Mouse (Mus musculus): ENCODE measurements around the gene Nudt4. TPM values are rescaled to one million over a fixed set of nuclear protein-coding genes. Genes with fewer than 3 reads are reported as not detected.

Gene Nudt4
- total RNA-seq, 2 experiments from 2014 or later = 245 to 277 TPM

- intact Hi-C loops (cut with DNase I) = no loop called here
- no peak for DNase-seq
Observed at GRCm38 (mm10) chr10:95508126-95508525, 55.8 kb downstream of the Nudt4 start.

GRCm38 (mm10) chr10:95504341-95504740, 59.6 kb downstream of the Nudt4 start:
- intact Hi-C loops (cut with DNase I) = loop anchor here (5.0 kb wide), 1 partner anchor 393 kb away; no protein-coding TSS in a partner anchor
- DNase-seq = no peak

- DNase-seq = no peak
- intact Hi-C loops (cut with DNase I) = loop anchor here (5.0 kb wide), 1 partner anchor 394 kb away; no protein-coding TSS in a partner anchor
Observed at GRCm38 (mm10) chr10:95503443-95504235, 60.3 kb downstream of the Nudt4 start.

- intact Hi-C loops (cut with DNase I) = loop anchor here (1.0 to 5.0 kb wide), 2 partner anchors 14 to 396 kb away; partner anchors contain the start of gene Ube2n
- DNase-seq = peak; percentile 83 to 84
Observed at GRCm38 (mm10) chr10:95501463-95502081, 62.4 kb downstream of the Nudt4 start, which contains the start of gene Mrpl42. Mrpl42 (minus strand) TSS chr10:95501940.

GRCm38 (mm10) chr10:95501033-95501432, 62.9 kb downstream of the Nudt4 start:
- DNase-seq = no peak
- intact Hi-C loops (cut with DNase I) = loop anchor here (1.0 to 5.0 kb wide), 2 partner anchors 14 to 396 kb away; partner anchors contain the start of gene Ube2n

Small RNAs within 50 kb of the gene (microRNA-seq; reads per million reads assigned to microRNA genes)
- gene Mir3058 (ENCODE audit: borderline number of aligned reads in 2 of 2) = 66.5 to 84.1 reads per million in 2 experiments

Other genes with a start within 250 kb of the Nudt4 start
- gene Cradd, start 240.0 kb downstream of the Nudt4 start, total RNA-seq (2021) = 10 to 100 TPM in 1 of 2 experiments, 1 to 10 TPM in 1; 8.8 to 12.5 TPM
- gene Socs2, start 147.0 kb downstream of the Nudt4 start, total RNA-seq (2021) = 10 to 100 TPM; 44.7 to 57.0 TPM
- gene Mrpl42, start 62.2 kb downstream of the Nudt4 start, total RNA-seq (2021) = 100 to 1,000 TPM; 436 to 467 TPM
- 10 to 100 TPM; 88.0 to 92.7 TPM for gene Ube2n, start 49.0 kb downstream of the Nudt4 start, total RNA-seq (2021)
- gene Anapc15-ps, start 109.3 kb upstream of the Nudt4 start, total RNA-seq (2021) = not detected